Mouse (Mus musculus) heart, postnatal 14 days (tissue): ENCODE measurements around the gene Dcaf8. TPM values are rescaled to one million over a fixed set of nuclear protein-coding genes. Genes with fewer than 3 reads are reported as not detected.

Source experiments
- total RNA-seq, 2 experiments: library from RNA; stranded (reverse); gene quantifications; 2 replicates each; pipeline ENCODE4 v1.2.3; 2021

Gene Dcaf8
- total RNA-seq, 2 experiments from 2014 or later, result 117 to 122 TPM

Other genes with a start within 250 kb of the Dcaf8 start
- gene Slamf6, start 230.6 kb upstream of the Dcaf8 start, total RNA-seq, result 1 to 10 TPM in 1 of 2 experiments, under 1 TPM in 1; 0.79 to 3.5 TPM
- 1 to 10 TPM; 4.3 to 5.9 TPM for gene Vangl2, start 119.6 kb upstream of the Dcaf8 start, total RNA-seq
- not detected for gene Nhlh1, start 90.5 kb upstream of the Dcaf8 start, total RNA-seq
- gene Copa, start 65.6 kb upstream of the Dcaf8 start, total RNA-seq, result 100 to 1,000 TPM; 118 to 124 TPM
- 10 to 100 TPM; 54.9 to 59.5 TPM for gene Ncstn, start 65.3 kb upstream of the Dcaf8 start, total RNA-seq
- gene Pex19, start 21.3 kb upstream of the Dcaf8 start, total RNA-seq, result 100 to 1,000 TPM; 122 to 124 TPM
- gene Pea15a, start 58.7 kb downstream of the Dcaf8 start, total RNA-seq, result 10 to 100 TPM; 71.1 to 77.7 TPM
- gene Casq1, start 71.8 kb downstream of the Dcaf8 start, total RNA-seq, result 10 to 100 TPM; 10.1 to 12.9 TPM
- not detected for gene Atp1a4, start 110.3 kb downstream of the Dcaf8 start, total RNA-seq
- gene Igsf8, start 113.6 kb downstream of the Dcaf8 start, total RNA-seq, result 10 to 100 TPM; 13.8 to 16.3 TPM
- gene Atp1a2, start 150.0 kb downstream of the Dcaf8 start, total RNA-seq, result 100 to 1,000 TPM; 448 to 458 TPM
- gene Kcnj9, start 181.2 kb downstream of the Dcaf8 start, total RNA-seq, result not detected
- gene Kcnj10, start 193.1 kb downstream of the Dcaf8 start, total RNA-seq, result under 1 TPM; 0.10 to 0.22 TPM
- gene Pigm, start 228.5 kb downstream of the Dcaf8 start, total RNA-seq, result 1 to 10 TPM; 6.4 to 7.1 TPM